Mouse (Mus musculus) layer of hippocampus, postnatal 10 days (tissue): ENCODE data around the gene H1foo. TPM values are rescaled to one million over a fixed set of nuclear protein-coding genes. Genes with fewer than 3 reads are reported as not detected.

Experiments used
- DNase-seq, 2 experiments: peaks; one replicate each; pipeline ENCODE4 v3.0.0; 2021; ENCODE audit warnings: low spot score in 2 of 2
- total RNA-seq, 2 experiments: library from RNA; stranded (reverse); gene quantifications; 2 replicates each; pipeline ENCODE4 v1.2.3; 2021

The H1foo gene
- total RNA-seq, 2 experiments from 2014 or later: not detected

GRCm38 (mm10) chr6:115926416-115926815 is 18.3 kb upstream of the H1foo start:
- no peak for DNase-seq

GRCm38 (mm10) chr6:115927292-115928242 is 17.2 kb upstream of the H1foo start:
- peak in 1 of 2 experiments; percentile 34 for DNase-seq

- no peak for DNase-seq
Observed at GRCm38 (mm10) chr6:115930018-115930417, 14.7 kb upstream of the H1foo start.

GRCm38 (mm10) chr6:115931639-115932038 is 13.1 kb upstream of the H1foo start, which contains the start of gene Rho:
Gene Rho (plus strand): TSS chr6:115931748.
- DNase-seq: no peak

- no peak for DNase-seq
Observed at GRCm38 (mm10) chr6:115932391-115932790, 12.3 kb upstream of the H1foo start.

GRCm38 (mm10) chr6:115935544-115935943 is 9.2 kb upstream of the H1foo start:
- no peak for DNase-seq

- no peak for DNase-seq
Observed at GRCm38 (mm10) chr6:115938011-115938410, 6.7 kb upstream of the H1foo start.

- no peak for DNase-seq
Observed at GRCm38 (mm10) chr6:115938798-115939197, 5.9 kb upstream of the H1foo start.

- no peak for DNase-seq
Observed at GRCm38 (mm10) chr6:115940603-115941002, 4.1 kb upstream of the H1foo start.

- DNase-seq: no peak
Observed at GRCm38 (mm10) chr6:115941128-115941527, 3.6 kb upstream of the H1foo start.

GRCm38 (mm10) chr6:115943498-115944427 is 975 bp upstream of the H1foo start:
- DNase-seq: no peak

GRCm38 (mm10) chr6:115945633-115946032 is 895 bp downstream of the H1foo start:
- no peak for DNase-seq

GRCm38 (mm10) chr6:115946389-115946788 is 1.7 kb downstream of the H1foo start:
- no peak for DNase-seq

- DNase-seq: no peak
Observed at GRCm38 (mm10) chr6:115954506-115955074, 9.9 kb downstream of the H1foo start.

- DNase-seq: no peak
Observed at GRCm38 (mm10) chr6:115955169-115955568, 10.4 kb downstream of the H1foo start.

GRCm38 (mm10) chr6:115955664-115956063 is 10.9 kb downstream of the H1foo start:
- DNase-seq: no peak

GRCm38 (mm10) chr6:115956418-115956921 is 11.7 kb downstream of the H1foo start:
- DNase-seq: no peak

- peak in 1 of 2 experiments; percentile 47 for DNase-seq
Observed at GRCm38 (mm10) chr6:115956922-115957601, 12.3 kb downstream of the H1foo start.

- DNase-seq: no peak
Observed at GRCm38 (mm10) chr6:115957681-115958080, 12.9 kb downstream of the H1foo start.

- no peak for DNase-seq
Observed at GRCm38 (mm10) chr6:115958445-115958844, 13.7 kb downstream of the H1foo start.
